Mouse (Mus musculus): ENCODE results near the gene Slc12a5. TPM values are rescaled to one million over a fixed set of nuclear protein-coding genes. Genes with fewer than 3 reads are reported as not detected.

Gene Slc12a5
- 1.5 TPM for polyA plus RNA-seq (2014; fragmentation: Illumina TruSeq; extraction: RNeasy Lipid Tissue Mini Kit (QIAGEN cat#74804))

DNA sequence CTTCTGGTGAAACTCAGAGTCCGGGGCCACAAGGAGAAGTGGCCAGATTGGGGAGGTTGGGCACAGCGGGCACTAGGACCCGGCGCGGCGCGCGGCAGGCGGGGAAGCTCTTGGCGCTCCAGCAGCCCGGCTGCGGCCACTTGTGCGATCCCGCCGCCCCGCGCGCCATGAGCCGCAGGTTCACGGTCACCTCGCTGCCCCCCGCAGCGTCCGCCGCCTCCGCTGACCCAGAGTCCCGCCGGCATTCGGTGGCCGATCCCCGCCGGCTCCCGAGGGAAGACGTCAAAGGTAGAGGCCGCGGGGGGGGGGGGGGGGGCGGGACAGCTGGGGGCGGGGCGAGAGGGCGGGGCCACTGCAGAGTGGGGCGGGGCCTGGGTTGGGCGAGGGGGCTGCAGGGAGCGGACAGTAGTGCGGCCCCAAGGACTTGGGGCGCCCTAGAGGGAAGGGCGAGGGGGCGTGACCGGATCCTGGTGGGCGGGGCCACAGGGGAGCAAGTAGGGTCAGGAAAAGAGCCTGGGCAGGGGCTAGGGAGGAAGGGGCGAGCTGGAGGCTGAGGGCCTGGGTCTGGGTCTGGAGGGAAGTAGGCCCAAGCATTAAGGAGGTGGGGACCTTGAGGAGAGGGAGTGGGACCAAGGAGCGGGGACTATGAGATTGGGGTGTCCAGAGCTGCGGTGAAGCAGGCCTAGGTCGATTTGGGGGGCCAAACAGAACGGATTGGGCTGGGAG lies at the start of gene Slc12a5:
Slc12a5 (plus strand) TSS at position 87 of the 726 bp plus-strand sequence.

DNA sequence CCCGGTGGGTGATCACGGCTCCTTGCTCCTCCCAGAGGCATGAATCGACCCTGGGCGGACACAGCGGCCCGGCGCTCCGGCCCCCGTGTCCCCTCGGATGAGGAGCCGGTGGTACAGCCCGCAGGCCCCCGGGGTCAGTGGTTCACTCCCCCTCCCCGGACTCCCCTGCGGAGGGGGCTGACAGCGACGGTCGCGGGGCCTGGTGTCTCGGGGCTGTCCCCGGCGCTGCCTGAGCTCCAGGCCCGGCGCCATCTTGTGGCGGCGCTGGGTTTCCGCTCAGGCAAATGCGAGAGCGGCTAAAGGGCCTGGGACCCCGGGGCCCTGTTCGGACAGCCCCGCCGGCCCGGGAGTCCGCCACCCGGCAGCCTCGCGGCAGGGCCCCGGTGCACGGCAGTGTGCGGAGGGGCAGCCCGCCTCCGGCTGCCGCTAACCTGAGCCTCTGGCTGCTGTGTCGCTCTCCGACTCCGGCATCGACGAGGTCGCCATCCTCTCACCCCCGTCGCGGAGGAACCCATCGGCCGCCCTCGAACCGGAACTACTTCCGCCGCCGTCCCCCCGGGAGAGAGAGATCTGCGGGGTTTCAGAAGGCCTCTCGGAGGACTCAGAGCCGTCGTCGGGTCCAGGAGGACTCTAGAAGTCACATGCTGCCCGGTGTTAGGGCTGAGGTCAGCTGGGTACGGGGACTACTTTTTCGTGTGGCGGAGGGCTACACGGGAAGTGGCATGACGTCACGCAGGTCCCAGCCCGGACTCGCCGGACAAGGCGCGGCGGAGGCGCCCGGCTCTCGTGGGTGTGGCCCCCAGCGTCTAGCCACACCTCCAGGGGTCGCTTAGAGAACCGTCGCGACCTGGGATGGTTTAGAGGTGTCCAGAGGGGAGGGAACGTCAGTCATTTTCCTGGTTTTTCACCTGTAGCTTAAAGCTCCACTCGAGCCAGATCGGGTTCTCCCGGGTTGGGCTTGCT lies 49.2 kb upstream of the Slc12a5 start, which contains the start of gene Zfp335:
Zfp335 (minus strand) TSS at position 672 of the 963 bp plus-strand sequence.

DNA sequence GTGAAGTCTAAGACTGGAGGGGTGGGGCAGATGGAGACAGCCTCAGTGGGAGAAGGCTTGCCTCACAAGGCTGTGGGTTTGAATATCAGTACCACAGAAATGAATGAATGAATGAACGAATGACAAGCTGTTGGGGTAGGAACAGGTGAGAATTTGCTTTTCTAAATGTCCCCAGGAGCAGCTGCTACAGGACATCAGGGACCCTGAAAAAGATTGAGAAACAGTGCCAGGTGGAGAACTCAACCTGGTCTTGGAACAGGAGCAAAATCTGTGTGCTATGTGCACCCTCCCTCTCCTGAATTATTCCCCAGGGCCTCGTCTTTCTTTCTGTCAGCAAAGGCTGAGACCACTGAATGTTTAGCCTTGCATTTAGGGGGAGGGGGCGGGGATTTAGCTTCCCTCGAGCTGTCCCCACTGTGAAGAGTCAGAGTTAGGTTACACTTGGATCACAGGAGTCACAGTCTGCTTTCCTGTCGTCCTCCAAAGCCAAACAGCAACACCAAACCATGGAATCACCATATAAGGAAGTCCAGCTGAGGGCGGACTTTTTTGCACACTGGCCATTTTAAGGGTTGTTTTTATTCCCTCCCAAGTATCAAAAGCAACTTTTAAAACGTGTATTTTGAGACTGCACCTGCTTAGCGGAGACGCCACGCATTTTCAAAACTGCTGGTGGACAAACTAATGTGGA lies 20.3 kb upstream of the Slc12a5 start, which contains the start of gene Mmp9:
Mmp9 (plus strand) TSS at position 641 of the 691 bp plus-strand sequence.

DNA sequence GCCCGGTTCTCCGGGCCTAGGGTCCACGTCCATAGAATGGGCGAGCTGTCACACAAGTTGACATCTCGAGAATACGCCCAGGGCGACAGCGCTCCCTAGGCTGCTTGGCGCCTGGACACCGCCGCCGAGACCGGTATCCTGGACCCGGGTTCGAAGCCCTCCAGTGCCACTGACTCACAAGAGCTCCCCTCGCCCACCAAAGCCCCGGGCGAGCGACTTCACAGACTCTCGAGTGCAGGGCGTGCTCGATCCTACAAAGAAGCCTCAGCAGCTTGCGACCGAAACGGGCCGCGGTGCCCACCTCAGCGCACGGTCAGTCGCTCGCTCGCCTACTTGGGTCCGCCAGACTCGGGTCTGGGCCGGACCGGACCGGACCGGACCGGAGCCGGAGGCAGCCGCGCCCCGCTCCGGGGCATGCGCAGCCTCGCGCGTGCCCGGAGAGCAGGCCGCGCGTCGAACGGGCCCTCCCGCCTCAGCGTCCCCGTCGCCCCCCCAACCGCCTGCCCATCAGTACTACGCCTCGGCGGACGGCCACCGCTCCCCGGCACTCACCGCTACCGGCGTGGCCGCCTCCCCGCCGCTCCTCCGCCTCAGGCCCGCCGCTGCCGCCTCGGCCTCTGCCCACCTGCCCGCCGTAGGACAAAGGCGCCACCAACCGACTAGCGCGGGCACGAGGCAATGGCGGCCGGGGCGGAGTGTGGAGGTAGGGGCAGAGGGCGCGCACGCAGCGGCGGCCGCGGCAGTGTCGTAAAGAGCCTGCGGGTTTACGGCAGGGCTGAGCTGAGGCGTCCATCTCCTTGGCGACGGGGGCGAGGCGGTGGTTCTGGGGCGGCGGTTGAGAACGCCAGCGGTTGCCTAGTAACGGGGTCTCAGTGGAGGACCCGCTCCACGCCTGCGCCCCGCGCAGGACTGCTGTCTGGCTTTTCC lies 73.8 kb downstream of the Slc12a5 start, which contains the start of gene Ncoa5:
Ncoa5 (minus strand) TSS at position 737 of the 927 bp plus-strand sequence.

Other genes starting within 250 kb of the Slc12a5 start
- not detected for gene Spint5, start 245.5 kb upstream of the Slc12a5 start, polyA plus RNA-seq (2014; fragmentation: Illumina TruSeq; extraction: RNeasy Lipid Tissue Mini Kit (QIAGEN cat#74804))
- 0.57 TPM for gene Wfdc3, start 214.9 kb upstream of the Slc12a5 start, polyA plus RNA-seq (2014; fragmentation: Illumina TruSeq; extraction: RNeasy Lipid Tissue Mini Kit (QIAGEN cat#74804))
- gene Dnttip1, start 214.8 kb upstream of the Slc12a5 start, polyA plus RNA-seq (2014; fragmentation: Illumina TruSeq; extraction: RNeasy Lipid Tissue Mini Kit (QIAGEN cat#74804)) = 5.2 TPM
- gene Ube2c, start 190.9 kb upstream of the Slc12a5 start, polyA plus RNA-seq (2014; fragmentation: Illumina TruSeq; extraction: RNeasy Lipid Tissue Mini Kit (QIAGEN cat#74804)) = 21.0 TPM
- gene Tnnc2, start 180.8 kb upstream of the Slc12a5 start, polyA plus RNA-seq (2014; fragmentation: Illumina TruSeq; extraction: RNeasy Lipid Tissue Mini Kit (QIAGEN cat#74804)) = not detected
- gene Snx21, start 175.0 kb upstream of the Slc12a5 start, polyA plus RNA-seq (2014; fragmentation: Illumina TruSeq; extraction: RNeasy Lipid Tissue Mini Kit (QIAGEN cat#74804)) = 2.3 TPM
- not detected for gene Acot8, start 155.9 kb upstream of the Slc12a5 start, polyA plus RNA-seq (2014; fragmentation: Illumina TruSeq; extraction: RNeasy Lipid Tissue Mini Kit (QIAGEN cat#74804))
- 3.5 TPM for gene Zswim3, start 155.7 kb upstream of the Slc12a5 start, polyA plus RNA-seq (2014; fragmentation: Illumina TruSeq; extraction: RNeasy Lipid Tissue Mini Kit (QIAGEN cat#74804))
- gene Zswim1, start 138.1 kb upstream of the Slc12a5 start, polyA plus RNA-seq (2014; fragmentation: Illumina TruSeq; extraction: RNeasy Lipid Tissue Mini Kit (QIAGEN cat#74804)) = 3.2 TPM
- not detected for gene Spata25, start 132.3 kb upstream of the Slc12a5 start, polyA plus RNA-seq (2014; fragmentation: Illumina TruSeq; extraction: RNeasy Lipid Tissue Mini Kit (QIAGEN cat#74804))
- gene Ctsa, start 127.9 kb upstream of the Slc12a5 start, polyA plus RNA-seq (2014; fragmentation: Illumina TruSeq; extraction: RNeasy Lipid Tissue Mini Kit (QIAGEN cat#74804)) = 36.8 TPM
- not detected for gene Neurl2, start 127.3 kb upstream of the Slc12a5 start, polyA plus RNA-seq (2014; fragmentation: Illumina TruSeq; extraction: RNeasy Lipid Tissue Mini Kit (QIAGEN cat#74804))
- gene Pltp, start 103.1 kb upstream of the Slc12a5 start, polyA plus RNA-seq (2014; fragmentation: Illumina TruSeq; extraction: RNeasy Lipid Tissue Mini Kit (QIAGEN cat#74804)) = 3.1 TPM
- 4.6 TPM for gene Pcif1, start 81.5 kb upstream of the Slc12a5 start, polyA plus RNA-seq (2014; fragmentation: Illumina TruSeq; extraction: RNeasy Lipid Tissue Mini Kit (QIAGEN cat#74804))
- gene Zfp335, start 49.0 kb upstream of the Slc12a5 start, polyA plus RNA-seq (2014; fragmentation: Illumina TruSeq; extraction: RNeasy Lipid Tissue Mini Kit (QIAGEN cat#74804)) = not detected
- gene Mmp9, start 20.0 kb upstream of the Slc12a5 start, polyA plus RNA-seq (2014; fragmentation: Illumina TruSeq; extraction: RNeasy Lipid Tissue Mini Kit (QIAGEN cat#74804)) = 8.1 TPM
- gene Ncoa5, start 74.1 kb downstream of the Slc12a5 start, polyA plus RNA-seq (2014; fragmentation: Illumina TruSeq; extraction: RNeasy Lipid Tissue Mini Kit (QIAGEN cat#74804)) = 19.7 TPM
- gene Cd40, start 94.8 kb downstream of the Slc12a5 start, polyA plus RNA-seq (2014; fragmentation: Illumina TruSeq; extraction: RNeasy Lipid Tissue Mini Kit (QIAGEN cat#74804)) = not detected
- not detected for gene 1700025C18Rik, start 129.9 kb downstream of the Slc12a5 start, polyA plus RNA-seq (2014; fragmentation: Illumina TruSeq; extraction: RNeasy Lipid Tissue Mini Kit (QIAGEN cat#74804))

All from ovary, adult 10 weeks (tissue).